Mouse (Mus musculus) CH12.LX (cell line): ENCODE results near the gene Nebl. TPM values are rescaled to one million over a fixed set of nuclear protein-coding genes. Genes with fewer than 3 reads are reported as not detected.
"Not testable (repeated sequence)": the region's sequence is repeated elsewhere in the genome, so short reads cannot be mapped to it uniquely, and the experiment has no call there.

ENCODE experiments used
- DNase-seq: peaks from one replicate; pipeline ENCODE4 v3.0.0-alpha.2; 2013; ENCODE audit errors: extremely low read depth
- H3K27ac ChIP-seq: 2 replicates; pipeline ENCODE4 v1.5.1; 2012; ENCODE audit warnings: low read depth, mild to moderate bottlenecking, control low read depth, moderate library complexity; ENCODE audit not compliant: insufficient read depth
- H3K27me3 ChIP-seq: replicated peaks from 2 replicates; pipeline ENCODE3; 2012; ENCODE audit warnings: inconsistent platforms
- H3K36me3 ChIP-seq, 2 experiments: replicated peaks in 1 of 2; 2 replicates each; pipeline versions ENCODE3 to v1.6.1; 2012; ENCODE audit warnings: inconsistent platforms in 1 of 2, low read length in 1 of 2, mild to moderate bottlenecking in 1 of 2, mixed read lengths in 1 of 2, moderate library complexity in 1 of 2; ENCODE audit not compliant: control insufficient read depth in 1 of 2, insufficient read depth in 1 of 2
- H3K4me1 ChIP-seq, 2 experiments: 2 replicates each; pipeline ENCODE4 v1.6.1; 2012; ENCODE audit warnings: inconsistent platforms in 1 of 2, moderate library complexity in 1 of 2; ENCODE audit not compliant: insufficient read depth in 2 of 2, control insufficient read depth in 1 of 2
- H3K4me2 ChIP-seq: 2 replicates; pipeline ENCODE4 v1.6.1; 2012; ENCODE audit warnings: low read depth, mild to moderate bottlenecking, control low read depth; ENCODE audit not compliant: poor library complexity, insufficient read depth, severe bottlenecking
- H3K4me3 ChIP-seq, 3 experiments: fragments of 150-350 bp in 1 of 3; sonication (generic) in 1 of 3; replicated peaks in 1 of 3; 2 replicates each; pipeline versions ENCODE3 to v1.5.1; 2011 to 2012; ENCODE audit warnings: low read depth in 2 of 3, low read length in 2 of 3, mild to moderate bottlenecking in 2 of 3, moderate library complexity in 2 of 3, control low read depth in 1 of 3, improper control_type of control experiment in 1 of 3, inconsistent platforms in 1 of 3, mixed read lengths in 1 of 3; ENCODE audit not compliant: poor library complexity in 1 of 3
- H3K79me2 ChIP-seq: replicated peaks from 2 replicates; pipeline ENCODE4 v1.6.1; 2012; ENCODE audit warnings: mild to moderate bottlenecking, moderate library complexity; ENCODE audit not compliant: control insufficient read depth, poor library complexity, insufficient read depth, severe bottlenecking; ENCODE audit errors: extremely low read depth
- H3K9ac ChIP-seq: 2 replicates; pipeline ENCODE4 v1.6.1; 2012; ENCODE audit warnings: low read depth, mild to moderate bottlenecking, control low read depth, moderate library complexity; ENCODE audit not compliant: insufficient read depth
- H3K9me3 ChIP-seq: replicated peaks from 2 replicates; pipeline ENCODE3; 2012; ENCODE audit warnings: low read length, inconsistent platforms, mixed read lengths
- BHLHE40 ChIP-seq: IDR thresholded peaks from 2 replicates; pipeline ENCODE4 v1.6.1; 2011; ENCODE audit warnings: mild to moderate bottlenecking, low read depth, low read length, improper control_type of control experiment
- CHD1 ChIP-seq: IDR thresholded peaks from 2 replicates; pipeline ENCODE4 v1.6.1; 2012; ENCODE audit warnings: low read depth, low read length, improper control_type of control experiment, inconsistent platforms
- CTCF ChIP-seq, 2 experiments: IDR thresholded peaks in 1 of 2; conservative IDR thresholded peaks in 1 of 2; 2 replicates each; pipeline ENCODE4 v1.5.1; 2011 to 2012; ENCODE audit warnings: low read depth in 2 of 2, low read length in 2 of 2, improper control_type of control experiment in 1 of 2, inconsistent platforms in 1 of 2, mild to moderate bottlenecking in 1 of 2, moderate library complexity in 1 of 2
- ELF1 ChIP-seq: IDR thresholded peaks from 2 replicates; pipeline ENCODE4 v1.6.1; 2014; ENCODE audit warnings: low read depth, mild to moderate bottlenecking, inconsistent platforms, low read length, improper control_type of control experiment
- EP300 ChIP-seq: IDR thresholded peaks from 2 replicates; pipeline ENCODE4 v1.6.1; 2011; ENCODE audit warnings: low read length, improper control_type of control experiment
- ETS1 ChIP-seq: conservative IDR thresholded peaks from 2 replicates; pipeline ENCODE4 v1.6.1; 2012; ENCODE audit warnings: low read depth, mild to moderate bottlenecking, inconsistent platforms, low read length, improper control_type of control experiment, moderate library complexity
- HCFC1 ChIP-seq: IDR thresholded peaks from 2 replicates; pipeline ENCODE4 v1.6.1; 2012; ENCODE audit warnings: low read depth, mild to moderate bottlenecking, inconsistent platforms, low read length, improper control_type of control experiment
- JUN ChIP-seq: IDR thresholded peaks from 2 replicates; pipeline ENCODE4 v1.6.1; 2011; ENCODE audit warnings: low read depth, mild to moderate bottlenecking, low read length, improper control_type of control experiment, moderate library complexity; ENCODE audit not compliant: insufficient read depth
- JUND ChIP-seq: conservative IDR thresholded peaks from 2 replicates; pipeline ENCODE4 v1.6.1; 2011; ENCODE audit warnings: low read depth, low read length, improper control_type of control experiment
- KAT2A ChIP-seq: IDR thresholded peaks from 2 replicates; pipeline ENCODE4 v1.6.1; 2012; ENCODE audit warnings: low read length, improper control_type of control experiment, inconsistent platforms; ENCODE audit not compliant: insufficient replicate concordance
- MAX ChIP-seq: IDR thresholded peaks from 2 replicates; pipeline ENCODE4 v1.6.1; 2011; ENCODE audit warnings: low read length, improper control_type of control experiment
- MAZ ChIP-seq: IDR thresholded peaks from 2 replicates; pipeline ENCODE4 v1.6.1; 2012; ENCODE audit warnings: low read depth, mild to moderate bottlenecking, inconsistent platforms, low read length, improper control_type of control experiment, moderate library complexity
- MEF2A ChIP-seq: IDR thresholded peaks from 2 replicates; pipeline ENCODE4 v1.6.1; 2014; ENCODE audit warnings: low read depth, mild to moderate bottlenecking, inconsistent platforms, low read length, improper control_type of control experiment, borderline replicate concordance
- MXI1 ChIP-seq: IDR thresholded peaks from 2 replicates; pipeline ENCODE4 v1.6.1; 2011; ENCODE audit warnings: mild to moderate bottlenecking, low read depth, low read length, improper control_type of control experiment
- MYC ChIP-seq: IDR thresholded peaks from 2 replicates; pipeline ENCODE4 v1.6.1; 2011; ENCODE audit warnings: low read depth, mild to moderate bottlenecking, improper control_type of control experiment, low read length
- NELFE ChIP-seq: IDR thresholded peaks from 2 replicates; pipeline ENCODE4 v1.6.1; 2011; ENCODE audit warnings: low read depth, low read length, improper control_type of control experiment
- NRF1 ChIP-seq: IDR thresholded peaks from 2 replicates; pipeline ENCODE4 v1.6.1; 2014; ENCODE audit warnings: low read depth, mild to moderate bottlenecking, inconsistent platforms, low read length, improper control_type of control experiment, moderate library complexity
- POLR2A ChIP-seq: IDR thresholded peaks from 2 replicates; pipeline ENCODE4 v1.6.1; 2011; ENCODE audit warnings: low read depth, mild to moderate bottlenecking, improper control_type of control experiment, low read length
- TBP ChIP-seq: conservative IDR thresholded peaks from 2 replicates; pipeline ENCODE4 v1.6.1; 2011; ENCODE audit warnings: low read depth, low read length, improper control_type of control experiment
- TCF12 ChIP-seq: IDR thresholded peaks from 2 replicates; pipeline ENCODE4 v1.6.1; 2014; ENCODE audit warnings: low read depth, mild to moderate bottlenecking, inconsistent platforms, low read length, improper control_type of control experiment
- UBTF ChIP-seq: IDR thresholded peaks from 2 replicates; pipeline ENCODE4 v1.6.1; 2012; ENCODE audit warnings: low read depth, mild to moderate bottlenecking, inconsistent platforms, low read length, improper control_type of control experiment, moderate library complexity
- USF1 ChIP-seq: IDR thresholded peaks from 2 replicates; pipeline ENCODE4 v1.6.1; 2014; ENCODE audit warnings: low read depth, mild to moderate bottlenecking, inconsistent platforms, low read length, improper control_type of control experiment
- USF2 ChIP-seq: conservative IDR thresholded peaks from 2 replicates; pipeline ENCODE4 v1.6.1; 2011; ENCODE audit warnings: low read depth, low read length, improper control_type of control experiment
- ZKSCAN1 ChIP-seq: IDR thresholded peaks from 2 replicates; pipeline ENCODE4 v1.6.1; 2012; ENCODE audit warnings: low read depth, inconsistent platforms, low read length, improper control_type of control experiment, borderline replicate concordance
- ZNF384 ChIP-seq: IDR thresholded peaks from 2 replicates; pipeline ENCODE4 v1.6.1; 2012; ENCODE audit warnings: low read depth, low read length, improper control_type of control experiment, inconsistent platforms
- dilution Hi-C: fragments of 300-500 bp; cut with MboI; formaldehyde crosslinking; loops from 2 replicates; pipeline ENCODE4 v1.14.3; 2020; ENCODE audit warnings: low sequenced_read_pairs; ENCODE audit not compliant: extremely low pct_unique_long_range_greater_than_20kb, extremely low pct_ligation_motif_present
- in situ Hi-C: fragments of 300-500 bp; cut with MboI; formaldehyde crosslinking; loops from 3 replicates; pipeline ENCODE4 v1.14.3; 2019; ENCODE audit warnings: low sequenced_read_pairs, low pct_ligation_motif_present, low pct_unique_long_range_greater_than_20kb, mixed read lengths
- polyA plus RNA-seq: library from polyadenylated mRNA; unstranded; fragments of >175 nt; gene quantifications from 2 replicates; pipeline ENCODE4 v1.2.1, GENCODE M21; 2012; ENCODE audit warnings: low read depth; ENCODE audit not compliant: insufficient read length
- total RNA-seq, 2 experiments: library from RNA; depleted of rRNA; stranded (reverse); fragments of 300-350 nt in 1 of 2; fragments of >200 nt in 1 of 2; gene quantifications; 2 replicates each; pipeline ENCODE4 v1.2.3; 2012 to 2014

Nebl gene
- total and polyA plus RNA-seq, 3 experiments = 12.6 to 113 (median 46.4) TPM

DNA sequence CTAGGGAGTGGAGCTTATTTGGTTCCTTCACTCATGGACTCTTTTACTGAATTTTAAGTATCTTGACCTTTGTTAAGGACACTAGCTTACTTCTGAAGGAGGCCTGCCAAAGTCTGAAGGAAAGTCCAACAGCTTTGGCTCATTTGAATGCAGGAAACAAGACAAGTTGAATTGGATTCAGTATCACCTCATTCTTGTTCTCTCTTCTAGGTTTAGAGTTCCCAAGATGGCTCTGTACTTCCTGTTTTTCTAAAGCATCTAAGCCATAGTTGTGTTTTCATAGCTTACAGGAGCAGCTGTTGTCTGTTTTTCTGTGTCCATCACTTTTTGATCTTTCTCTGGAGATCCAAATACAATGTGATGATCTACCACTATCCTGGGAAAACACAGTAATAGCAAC, 429.9 kb downstream of the Nebl start:
- Histone ChIP-seq H3K9ac (no peak overlapping the region), H3K79me2 (no peaks in the 10 kb centered on the region), H3K27ac (no peak overlapping the region), H3K4me1 (peaks cover 0 to 8% of the 10 kb centered on the region in 2 experiments; a peak in 1 of 4 replicates), H3K36me3 (no peaks in the 10 kb centered on the region), H3K4me2 (no peak overlapping the region), H3K9me3 (no peaks in the 10 kb centered on the region), H3K27me3 (no peaks in the 10 kb centered on the region), H3K4me3 (no peak overlapping the region)
- in situ Hi-C loops = no loop called here
- TF ChIP-seq UBTF (no peak), BHLHE40 (no peak), NRF1 (no peak), CTCF (conservative IDR thresholded peaks at IDR 0.05 in 1 of 2, IDR thresholded peaks at IDR 0.05 in 1 of 2; ENCODE audit: low read depth in 2 of 2, low read length in 2 of 2) (no peak), TCF12 (no peak), MEF2A (no peak), MAX (no peak), USF2 (no peak)
- dilution Hi-C loops = no loop called here
- DNase-seq = no peak

DNA sequence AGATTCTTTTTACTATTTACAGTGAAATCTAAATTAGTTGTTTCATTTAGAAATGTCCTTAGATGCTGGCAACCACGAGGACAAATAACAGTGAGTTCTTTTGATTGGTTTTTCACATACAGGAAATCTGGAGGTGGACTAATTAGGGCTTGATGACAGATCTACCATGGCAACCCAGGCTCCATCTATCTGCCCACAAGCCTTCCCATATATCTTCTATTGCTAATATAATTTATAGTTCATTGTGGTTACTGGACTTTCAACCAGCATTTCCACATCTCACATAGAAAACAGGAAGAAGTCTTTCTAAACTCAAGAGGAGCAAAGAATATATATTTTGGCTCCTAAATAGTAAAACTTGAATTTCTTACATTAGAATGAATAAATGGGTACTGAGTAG, 433.8 kb downstream of the Nebl start:
- H3K9me3 ChIP-seq = no peaks in the 10 kb centered on the region
- no peaks in the 10 kb centered on the region for H3K79me2 ChIP-seq
- H3K4me3 ChIP-seq = no peak overlapping the region
- DNase-seq = no peak
- in situ Hi-C loops (no loop called here), dilution Hi-C loops (no loop called here)
- no peaks in the 10 kb centered on the region for H3K27me3 ChIP-seq
- TF ChIP-seq NRF1 = no peak
- no peak for TF ChIP-seq USF1
- no peak for TF ChIP-seq MXI1
- no peak for TF ChIP-seq KAT2A
- no peak for TF ChIP-seq JUND
- TF ChIP-seq NELFE = no peak
- TF ChIP-seq MAZ = no peak
- no peak for TF ChIP-seq ZKSCAN1
- no peak for TF ChIP-seq EP300
- no peak for TF ChIP-seq ETS1
- no peak for TF ChIP-seq BHLHE40
- no peak for TF ChIP-seq TBP
- TF ChIP-seq CHD1 = no peak
- no peak for TF ChIP-seq HCFC1
- TF ChIP-seq ZNF384 = no peak
- no peak for TF ChIP-seq JUN
- TF ChIP-seq POLR2A = no peak
- no peak for TF ChIP-seq ELF1
- TF ChIP-seq MYC = no peak
- H3K9ac ChIP-seq = no peak overlapping the region
- no peak overlapping the region for H3K27ac ChIP-seq
- H3K4me2 ChIP-seq = no peak overlapping the region
- H3K36me3 ChIP-seq = no peaks in the 10 kb centered on the region
- peaks cover 0 to 12% of the 10 kb centered on the region in 2 experiments; a peak in 1 of 4 replicates for H3K4me1 ChIP-seq

DNA sequence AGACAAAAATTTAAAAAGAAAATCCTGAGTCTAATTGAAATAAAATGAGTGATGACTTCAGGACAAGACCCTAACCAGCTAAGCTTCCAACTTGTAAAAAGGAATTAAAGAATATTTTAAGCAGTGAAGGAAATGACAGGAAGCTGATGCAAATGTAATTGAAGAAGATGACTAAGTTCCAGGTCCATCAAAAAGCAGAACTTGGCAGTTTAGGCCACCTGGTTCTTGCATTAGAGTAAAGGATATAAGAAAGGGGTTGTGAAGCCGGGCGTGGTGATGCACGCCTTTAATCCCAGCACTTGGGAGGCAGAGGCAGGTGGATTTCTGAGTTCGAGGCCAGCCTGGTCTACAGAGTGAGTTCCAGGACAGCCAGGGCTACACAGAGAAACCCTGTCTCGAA, 436.0 kb downstream of the Nebl start:
- H3K9me3 ChIP-seq, H3K27ac ChIP-seq, H3K9ac ChIP-seq, H3K36me3 ChIP-seq, in situ Hi-C loops, dilution Hi-C loops, H3K27me3 ChIP-seq, H3K4me1 ChIP-seq, H3K79me2 ChIP-seq, H3K4me2 ChIP-seq, H3K4me3 ChIP-seq: not testable (repeated sequence)
- peak; percentile 20 for DNase-seq
